Mouse (Mus musculus): ENCODE measurements around the gene Rassf1. TPM values are rescaled to one million over a fixed set of nuclear protein-coding genes. Genes with fewer than 3 reads are reported as not detected.
A peak's percentile ranks its signal among the peaks of the same experiment; 100 is the strongest.

Gene Rassf1
- polyA plus RNA-seq, 1 experiment from 2014 or later: 54.1 TPM

DNA sequence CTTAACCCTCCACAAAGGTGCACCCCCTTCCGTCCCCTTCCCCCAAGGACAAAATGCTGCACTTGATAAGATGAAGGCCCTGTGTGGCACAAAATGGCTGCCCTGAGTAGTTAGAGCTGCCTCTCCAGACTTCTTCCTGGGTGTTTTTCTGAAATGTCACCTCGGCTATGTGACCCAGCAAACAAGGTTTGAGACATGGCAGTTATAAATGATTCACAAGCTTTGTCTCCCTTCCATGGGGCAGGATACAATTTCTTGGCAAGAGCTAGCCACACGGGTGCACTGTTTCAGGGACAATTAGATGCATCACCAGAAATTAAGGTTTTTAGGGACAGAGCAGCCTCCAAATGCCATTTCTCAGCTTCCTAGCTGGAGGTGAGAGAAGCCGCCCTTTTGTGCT is 10.9 kb upstream of the Rassf1 start:
- Histone ChIP-seq H3K4me2 (peak overlapping the region; percentile 97; the same call in 1 of the 2 replicates), H3K4me3 (ENCODE audit: low read depth, low read length) (no peak overlapping the region), H3K9me3 (ENCODE audit: low read depth, low read length) (no peaks in the 10 kb centered on the region), H3K36me3 (ENCODE audit: insufficient read depth) (peaks cover 59% of the 10 kb centered on the region), H3K4me1 (ENCODE audit: insufficient read depth) (peaks cover 19% of the 10 kb centered on the region), H3K27ac (ENCODE audit: low read depth) (no peak overlapping the region), H3K9ac (no peak overlapping the region), H3K27me3 (ENCODE audit: insufficient read depth, low read length) (no peaks in the 10 kb centered on the region)
- ATAC-seq (ENCODE audit: insufficient read depth) (no peak), DNase-seq (no peak)
- WGBS: 60% methylated on average over 4 of the region's 4 CpGs
- TF ChIP-seq CTCF (IDR thresholded peaks at IDR 0.05; ENCODE audit: low read depth): no peak

DNA sequence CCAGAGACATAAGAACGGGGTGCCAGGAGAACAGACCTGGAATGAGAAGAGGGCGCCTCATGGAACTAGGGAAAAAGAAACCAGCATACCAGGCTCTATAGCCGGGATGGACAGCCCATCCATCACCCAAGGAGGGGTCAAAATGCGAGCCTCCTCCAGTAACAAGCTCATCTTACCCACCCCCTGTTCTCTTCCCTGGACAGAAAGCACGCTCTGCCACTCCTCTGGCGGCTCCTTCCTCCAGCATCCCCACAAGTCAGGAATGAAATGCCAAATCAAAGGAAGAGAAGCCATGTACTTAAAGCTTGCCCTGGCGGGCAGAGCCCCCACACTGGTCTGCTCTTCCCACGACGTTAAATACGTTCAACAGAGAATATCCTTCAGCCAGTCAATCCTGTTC is 10.3 kb upstream of the Rassf1 start:
- WGBS: 18% methylated on average over 10 of the region's 10 CpGs
- H3K4me3 ChIP-seq (ENCODE audit: low read depth, low read length): peak overlapping the region; percentile 63
- TF ChIP-seq CTCF (IDR thresholded peaks at IDR 0.05; ENCODE audit: low read depth): no peak
- H3K9ac ChIP-seq: peak overlapping the region; percentile 32
- ATAC-seq (ENCODE audit: insufficient read depth) (no peak; the same call in 1 of the 2 replicates), DNase-seq (no peak)
- H3K36me3 ChIP-seq (ENCODE audit: insufficient read depth): peaks cover 62% of the 10 kb centered on the region
- H3K27ac ChIP-seq (ENCODE audit: low read depth): no peak overlapping the region; the same call in 1 of the 2 replicates
- H3K4me1 ChIP-seq (ENCODE audit: insufficient read depth): peaks cover 13% of the 10 kb centered on the region
- no peaks in the 10 kb centered on the region for H3K27me3 ChIP-seq (ENCODE audit: insufficient read depth, low read length)
- H3K4me2 ChIP-seq: peak overlapping the region; percentile 97
- H3K9me3 ChIP-seq (ENCODE audit: low read depth, low read length): no peaks in the 10 kb centered on the region

DNA sequence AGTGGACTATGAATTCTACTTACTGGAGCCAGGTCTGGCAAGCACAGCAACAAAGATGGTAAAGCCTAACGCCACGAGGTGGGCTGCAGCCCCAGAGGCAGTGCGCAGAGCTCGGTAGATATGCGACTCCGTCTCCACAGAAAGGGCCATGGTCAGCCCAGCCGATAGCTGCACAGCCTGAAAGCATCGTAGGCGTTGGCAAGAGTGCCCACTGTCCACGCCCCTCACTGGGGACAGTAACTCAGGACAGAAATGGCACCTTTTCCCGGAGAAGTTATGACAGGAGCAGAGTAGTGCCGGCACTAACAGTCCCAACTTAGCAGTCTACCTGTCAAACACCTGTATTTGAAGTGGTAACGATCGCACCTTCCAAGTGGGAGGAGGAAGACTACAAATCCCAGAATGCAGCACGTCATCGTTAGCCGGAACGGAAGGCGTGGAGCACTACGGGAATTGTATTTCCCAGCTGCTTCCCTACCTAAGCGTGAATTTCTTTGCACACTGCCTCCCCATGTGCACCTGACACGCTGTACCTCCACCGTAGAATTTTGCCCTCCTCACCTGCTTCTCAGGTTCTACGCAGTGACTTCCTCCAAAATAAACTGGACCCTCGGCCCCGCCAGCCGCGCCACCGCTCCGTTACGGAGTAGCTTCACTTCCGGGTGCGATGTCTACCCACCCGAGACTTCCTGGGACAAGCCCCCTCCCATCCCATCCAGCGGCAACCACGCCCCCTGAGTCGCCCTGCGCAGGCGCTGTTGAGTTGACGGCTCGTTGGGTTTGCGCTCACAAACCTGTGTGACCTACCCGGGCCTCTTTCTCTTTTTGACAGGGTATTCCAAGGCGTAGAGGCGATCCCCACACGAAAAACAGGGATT is 9.6 kb upstream of the Rassf1 start, which contains the start of the genes Cyb561d2 and Nprl2:
Gene Cyb561d2, minus strand, starts transcription at position 720 of the 878 bp plus-strand sequence.
Gene Nprl2, plus strand, starts transcription at position 753 of the 878 bp plus-strand sequence.
- Histone ChIP-seq H3K4me2 (peak within 1 kb of the TSS; percentile 97), H3K4me3 (ENCODE audit: low read depth, low read length) (peak within 1 kb of the TSS; percentile 63), H3K27ac (ENCODE audit: low read depth) (peak within 1 kb of the TSS; percentile 18; the same call in 1 of the 2 replicates), H3K9ac (peak within 1 kb of the TSS; percentile 61), H3K4me1 (ENCODE audit: insufficient read depth) (peaks cover 9% of the 10 kb centered on the region; the same call in 1 of the 2 replicates), H3K36me3 (ENCODE audit: insufficient read depth) (peaks cover 59% of the 10 kb centered on the region), H3K27me3 (ENCODE audit: insufficient read depth, low read length) (no peaks in the 10 kb centered on the region), H3K9me3 (ENCODE audit: low read depth, low read length) (no peaks in the 10 kb centered on the region)
- no peak for TF ChIP-seq CTCF (IDR thresholded peaks at IDR 0.05; ENCODE audit: low read depth)
- WGBS: under 1% methylated on average over 46 of the region's 46 CpGs
- DNase-seq (peak; percentile 96), ATAC-seq (ENCODE audit: insufficient read depth) (peak; percentile 81)

DNA sequence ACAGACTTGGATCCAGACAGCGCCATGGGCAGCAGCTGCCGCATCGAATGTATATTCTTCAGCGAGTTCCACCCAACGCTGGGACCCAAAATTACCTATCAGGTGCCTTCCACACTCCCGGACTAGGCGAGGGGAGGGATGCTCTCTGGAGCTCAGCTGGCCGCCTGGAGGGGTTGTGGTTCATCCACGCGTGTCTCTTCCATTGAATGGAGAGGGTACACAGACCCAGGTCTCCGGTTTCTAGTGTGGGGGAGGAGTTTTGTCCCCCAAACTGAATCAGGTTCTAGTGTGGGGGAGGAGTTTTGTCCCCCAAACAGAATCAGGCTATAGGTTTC is 9.0 kb upstream of the Rassf1 start:
- Histone ChIP-seq H3K4me1 (ENCODE audit: insufficient read depth) (peaks cover 11% of the 10 kb centered on the region), H3K9me3 (ENCODE audit: low read depth, low read length) (no peaks in the 10 kb centered on the region), H3K27me3 (ENCODE audit: insufficient read depth, low read length) (no peaks in the 10 kb centered on the region), H3K4me3 (ENCODE audit: low read depth, low read length) (peak overlapping the region; percentile 63), H3K4me2 (peak overlapping the region; percentile 97), H3K27ac (ENCODE audit: low read depth) (peak overlapping the region; percentile 18; the same call in 1 of the 2 replicates), H3K9ac (peak overlapping the region; percentile 61), H3K36me3 (ENCODE audit: insufficient read depth) (peaks cover 52% of the 10 kb centered on the region)
- no peak for TF ChIP-seq CTCF (IDR thresholded peaks at IDR 0.05; ENCODE audit: low read depth)
- 2% methylated on average over 11 of the region's 11 CpGs for WGBS
- DNase-seq (no peak), ATAC-seq (ENCODE audit: insufficient read depth) (peak; percentile 33; the same call in 1 of the 2 replicates)

DNA sequence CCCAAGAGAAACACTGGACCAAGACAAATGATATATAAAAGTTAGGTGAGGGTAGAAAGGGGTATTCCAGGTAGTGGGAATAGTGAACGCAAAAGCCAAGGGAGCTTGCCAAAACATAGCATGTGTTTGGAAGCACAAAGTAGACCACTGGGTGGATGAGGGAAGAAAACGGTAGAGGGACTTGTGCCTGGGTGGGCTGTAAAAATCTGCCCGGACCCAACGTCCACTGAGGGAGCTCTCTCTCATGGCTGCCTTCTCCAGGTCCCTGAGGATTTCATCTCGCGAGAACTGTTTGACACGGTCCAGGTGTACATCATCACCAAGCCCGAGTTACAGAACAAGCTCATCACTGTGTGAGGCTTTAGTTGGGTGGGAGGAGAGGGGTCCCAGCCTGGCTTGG is 8.6 kb upstream of the Rassf1 start:
- DNase-seq (no peak), ATAC-seq (ENCODE audit: insufficient read depth) (no peak)
- no peak for TF ChIP-seq CTCF (IDR thresholded peaks at IDR 0.05; ENCODE audit: low read depth)
- no peaks in the 10 kb centered on the region for H3K9me3 ChIP-seq (ENCODE audit: low read depth, low read length)
- H3K4me3 ChIP-seq (ENCODE audit: low read depth, low read length): peak overlapping the region; percentile 63
- WGBS: 33% methylated on average over 8 of the region's 8 CpGs
- H3K9ac ChIP-seq: peak overlapping the region; percentile 61
- peaks cover 14% of the 10 kb centered on the region for H3K4me1 ChIP-seq (ENCODE audit: insufficient read depth)
- H3K36me3 ChIP-seq (ENCODE audit: insufficient read depth): peaks cover 48% of the 10 kb centered on the region
- H3K4me2 ChIP-seq: peak overlapping the region; percentile 97
- no peaks in the 10 kb centered on the region for H3K27me3 ChIP-seq (ENCODE audit: insufficient read depth, low read length)
- H3K27ac ChIP-seq (ENCODE audit: low read depth): no peak overlapping the region; the same call in 1 of the 2 replicates

DNA sequence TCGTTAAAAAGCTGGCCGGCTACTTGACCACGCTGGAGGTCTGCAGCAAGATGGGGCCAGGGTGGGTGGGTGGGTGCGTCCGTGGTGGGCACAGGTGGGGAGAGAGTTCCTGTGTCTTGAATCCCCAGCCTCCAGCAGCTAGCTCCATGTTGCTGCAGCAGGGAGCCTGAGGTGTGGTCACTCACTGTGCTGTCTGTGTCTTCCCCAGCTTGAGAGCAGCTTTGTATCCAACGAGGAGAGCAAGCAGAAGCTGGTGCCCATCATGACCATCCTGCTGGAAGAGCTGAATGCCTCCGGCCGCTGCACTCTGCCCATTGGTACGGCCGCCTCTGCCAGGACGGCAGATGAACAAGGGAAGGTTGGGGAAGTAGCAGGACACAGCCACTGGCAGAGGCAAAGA is 8.1 kb upstream of the Rassf1 start:
- Histone ChIP-seq H3K27ac (ENCODE audit: low read depth) (no peak overlapping the region), H3K4me2 (no peak overlapping the region)

DNA sequence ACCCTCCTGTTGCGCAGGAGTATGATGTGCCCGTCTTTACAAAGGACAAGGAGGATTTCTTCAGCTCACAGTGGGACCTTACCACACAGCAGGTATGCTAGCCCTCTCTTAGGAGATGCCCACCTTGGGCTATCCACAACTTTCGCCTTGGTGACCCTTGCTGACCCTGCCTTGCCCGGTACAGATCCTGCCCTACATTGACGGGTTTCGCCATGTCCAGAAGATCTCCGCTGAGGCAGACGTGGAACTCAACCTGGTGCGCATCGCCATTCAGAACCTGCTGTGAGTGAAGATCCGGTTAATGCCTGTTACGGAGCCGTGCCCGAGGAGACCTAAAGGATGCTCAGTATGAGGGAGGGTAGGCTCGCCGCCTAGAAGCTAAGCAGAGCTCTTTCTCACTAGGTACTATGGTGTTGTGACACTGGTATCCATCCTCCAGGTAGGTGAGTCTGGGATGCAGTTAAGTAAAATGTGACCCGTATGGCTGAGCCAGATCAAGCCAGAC is 7.1 kb upstream of the Rassf1 start:
- no peak for DNase-seq
- Histone ChIP-seq H3K9ac (no peak overlapping the region), H3K9me3 (ENCODE audit: low read depth, low read length) (no peaks in the 10 kb centered on the region), H3K4me1 (ENCODE audit: insufficient read depth) (peaks cover 14% of the 10 kb centered on the region), H3K27me3 (ENCODE audit: insufficient read depth, low read length) (no peaks in the 10 kb centered on the region), H3K4me3 (ENCODE audit: low read depth, low read length) (no peak overlapping the region), H3K36me3 (ENCODE audit: insufficient read depth) (peaks cover 33% of the 10 kb centered on the region), H3K27ac (ENCODE audit: low read depth) (no peak overlapping the region), H3K4me2 (no peak overlapping the region)
- ATAC-seq (ENCODE audit: insufficient read depth): no peak
- no peak for TF ChIP-seq CTCF (IDR thresholded peaks at IDR 0.05; ENCODE audit: low read depth)
- WGBS: 94% methylated on average over 17 of the region's 17 CpGs

More for the DNA sequence above, 8.1 kb upstream of the Rassf1 start:
- H3K36me3 ChIP-seq (ENCODE audit: insufficient read depth): peaks cover 43% of the 10 kb centered on the region
- 0 out of 2 replicates have a peak overlapping the region, but pooled peaks have one; percentile 63 for H3K4me3 ChIP-seq (ENCODE audit: low read depth, low read length)
- DNase-seq: no peak
- H3K9ac ChIP-seq: no peak overlapping the region
- no peaks in the 10 kb centered on the region for H3K9me3 ChIP-seq (ENCODE audit: low read depth, low read length)
- no peak for ATAC-seq (ENCODE audit: insufficient read depth)
- TF ChIP-seq CTCF (IDR thresholded peaks at IDR 0.05; ENCODE audit: low read depth): no peak
- H3K4me1 ChIP-seq (ENCODE audit: insufficient read depth): peaks cover 14% of the 10 kb centered on the region
- WGBS: 72% methylated on average over 11 of the region's 11 CpGs
- H3K27me3 ChIP-seq (ENCODE audit: insufficient read depth, low read length): no peaks in the 10 kb centered on the region
